Mouse (Mus musculus): ENCODE measurements around the gene Nebl. TPM values are rescaled to one million over a fixed set of nuclear protein-coding genes. Genes with fewer than 3 reads are reported as not detected.

Nebl gene
- polyA plus RNA-seq, 1 experiment from 2014 or later: 4.6 TPM

- Histone ChIP-seq H3K27me3 (ENCODE audit: control insufficient read depth, insufficient read depth, low read length) (no peaks in the 10 kb centered on the region), H3K9me3 (ENCODE audit: control insufficient read depth, low read length) (no peaks in the 10 kb centered on the region), H3K36me3 (ENCODE audit: control insufficient read depth, insufficient read depth, low read length) (no peaks in the 10 kb centered on the region), H3K27ac (ENCODE audit: low read depth, low read length) (no peak overlapping the region), H3K4me1 (replicated peaks; ENCODE audit: control insufficient read depth, insufficient read depth, low read length) (no peaks in the 10 kb centered on the region), H3K4me2 (ENCODE audit: low read depth, low read length, severe bottlenecking) (no peak overlapping the region), H3K4me3 (ENCODE audit: low read depth, low read length) (no peak overlapping the region), H3K9ac (ENCODE audit: low read length) (no peak overlapping the region)
- DNase-seq (ENCODE audit: low spot score) (no peak), ATAC-seq (replicated peaks; ENCODE audit: low FRiP score) (no peak)
- 87% methylated on average over 2 of the region's 2 CpGs for WGBS
These were observed 355.3 kb downstream of the Nebl start for GRCm38 (mm10) chr2:17375916-17376315.

GRCm38 (mm10) chr2:17365671-17366070, 365.6 kb downstream of the Nebl start:
- ATAC-seq (replicated peaks; ENCODE audit: low FRiP score): no peak
- H3K4me3 ChIP-seq (ENCODE audit: low read depth, low read length): no peak overlapping the region
- no peaks in the 10 kb centered on the region for H3K36me3 ChIP-seq (ENCODE audit: control insufficient read depth, insufficient read depth, low read length)
- H3K9me3 ChIP-seq (ENCODE audit: control insufficient read depth, low read length): no peaks in the 10 kb centered on the region
- DNase-seq (ENCODE audit: low spot score): no peak
- H3K4me2 ChIP-seq (ENCODE audit: low read depth, low read length, severe bottlenecking): no peak overlapping the region
- no peaks in the 10 kb centered on the region for H3K27me3 ChIP-seq (ENCODE audit: control insufficient read depth, insufficient read depth, low read length)
- no peak overlapping the region for H3K27ac ChIP-seq (ENCODE audit: low read depth, low read length)
- H3K9ac ChIP-seq (ENCODE audit: low read length): no peak overlapping the region
- H3K4me1 ChIP-seq (replicated peaks; ENCODE audit: control insufficient read depth, insufficient read depth, low read length): no peaks in the 10 kb centered on the region
- 93% methylated on average over 5 of the region's 5 CpGs for WGBS

- WGBS: 83% methylated on average over 6 of the region's 6 CpGs
- Histone ChIP-seq H3K27ac (ENCODE audit: low read depth, low read length) (no peak overlapping the region), H3K36me3 (ENCODE audit: control insufficient read depth, insufficient read depth, low read length) (no peaks in the 10 kb centered on the region), H3K9ac (ENCODE audit: low read length) (no peak overlapping the region), H3K4me1 (replicated peaks; ENCODE audit: control insufficient read depth, insufficient read depth, low read length) (no peaks in the 10 kb centered on the region), H3K27me3 (ENCODE audit: control insufficient read depth, insufficient read depth, low read length) (no peaks in the 10 kb centered on the region), H3K9me3 (ENCODE audit: control insufficient read depth, low read length) (no peaks in the 10 kb centered on the region), H3K4me2 (ENCODE audit: low read depth, low read length, severe bottlenecking) (no peak overlapping the region), H3K4me3 (ENCODE audit: low read depth, low read length) (no peak overlapping the region)
- DNase-seq (ENCODE audit: low spot score) (no peak), ATAC-seq (replicated peaks; ENCODE audit: low FRiP score) (no peak)
These were observed 366.2 kb downstream of the Nebl start for GRCm38 (mm10) chr2:17364971-17365548.

GRCm38 (mm10) chr2:17363337-17364216, 367.7 kb downstream of the Nebl start:
- Histone ChIP-seq H3K4me2 (ENCODE audit: low read depth, low read length, severe bottlenecking) (no peak overlapping the region), H3K27ac (ENCODE audit: low read depth, low read length) (no peak overlapping the region), H3K9ac (ENCODE audit: low read length) (no peak overlapping the region), H3K27me3 (ENCODE audit: control insufficient read depth, insufficient read depth, low read length) (no peaks in the 10 kb centered on the region), H3K9me3 (ENCODE audit: control insufficient read depth, low read length) (no peaks in the 10 kb centered on the region), H3K4me1 (replicated peaks; ENCODE audit: control insufficient read depth, insufficient read depth, low read length) (no peaks in the 10 kb centered on the region), H3K36me3 (ENCODE audit: control insufficient read depth, insufficient read depth, low read length) (no peaks in the 10 kb centered on the region), H3K4me3 (ENCODE audit: low read depth, low read length) (no peak overlapping the region)
- DNase-seq (ENCODE audit: low spot score) (no peak), ATAC-seq (replicated peaks; ENCODE audit: low FRiP score) (no peak)
- 72% methylated on average over 12 of the region's 12 CpGs for WGBS

- Histone ChIP-seq H3K27me3 (ENCODE audit: control insufficient read depth, insufficient read depth, low read length) (no peaks in the 10 kb centered on the region), H3K4me2 (ENCODE audit: low read depth, low read length, severe bottlenecking) (no peak overlapping the region), H3K9me3 (ENCODE audit: control insufficient read depth, low read length) (no peaks in the 10 kb centered on the region), H3K9ac (ENCODE audit: low read length) (no peak overlapping the region), H3K27ac (ENCODE audit: low read depth, low read length) (no peak overlapping the region), H3K4me3 (ENCODE audit: low read depth, low read length) (no peak overlapping the region), H3K36me3 (ENCODE audit: control insufficient read depth, insufficient read depth, low read length) (no peaks in the 10 kb centered on the region), H3K4me1 (replicated peaks; ENCODE audit: control insufficient read depth, insufficient read depth, low read length) (no peaks in the 10 kb centered on the region)
- 96% methylated on average over 1 of the region's 1 CpGs for WGBS
- no peak for DNase-seq (ENCODE audit: low spot score)
- ATAC-seq (replicated peaks; ENCODE audit: low FRiP score): no peak
These were observed 369.1 kb downstream of the Nebl start for GRCm38 (mm10) chr2:17362181-17362580.

- no peak for ATAC-seq (replicated peaks; ENCODE audit: low FRiP score)
- no peak overlapping the region for H3K9ac ChIP-seq (ENCODE audit: low read length)
- no peaks in the 10 kb centered on the region for H3K27me3 ChIP-seq (ENCODE audit: control insufficient read depth, insufficient read depth, low read length)
- no peak overlapping the region for H3K4me3 ChIP-seq (ENCODE audit: low read depth, low read length)
- no peaks in the 10 kb centered on the region for H3K4me1 ChIP-seq (replicated peaks; ENCODE audit: control insufficient read depth, insufficient read depth, low read length)
- H3K36me3 ChIP-seq (ENCODE audit: control insufficient read depth, insufficient read depth, low read length): no peaks in the 10 kb centered on the region
- no peak overlapping the region for H3K4me2 ChIP-seq (ENCODE audit: low read depth, low read length, severe bottlenecking)
- WGBS: 100% methylated on average over 1 of the region's 1 CpGs
- DNase-seq (ENCODE audit: low spot score): no peak
- no peaks in the 10 kb centered on the region for H3K9me3 ChIP-seq (ENCODE audit: control insufficient read depth, low read length)
- H3K27ac ChIP-seq (ENCODE audit: low read depth, low read length): no peak overlapping the region
These were observed 386.6 kb downstream of the Nebl start for GRCm38 (mm10) chr2:17344643-17345042.

GRCm38 (mm10) chr2:17335451-17335850, 395.8 kb downstream of the Nebl start:
- Histone ChIP-seq H3K9ac (ENCODE audit: low read length) (no peak overlapping the region), H3K27me3 (ENCODE audit: control insufficient read depth, insufficient read depth, low read length) (no peaks in the 10 kb centered on the region), H3K36me3 (ENCODE audit: control insufficient read depth, insufficient read depth, low read length) (no peaks in the 10 kb centered on the region), H3K4me3 (ENCODE audit: low read depth, low read length) (no peak overlapping the region), H3K27ac (ENCODE audit: low read depth, low read length) (no peak overlapping the region), H3K9me3 (ENCODE audit: control insufficient read depth, low read length) (no peaks in the 10 kb centered on the region), H3K4me2 (ENCODE audit: low read depth, low read length, severe bottlenecking) (no peak overlapping the region), H3K4me1 (replicated peaks; ENCODE audit: control insufficient read depth, insufficient read depth, low read length) (no peaks in the 10 kb centered on the region)
- WGBS: 92% methylated on average over 5 of the region's 5 CpGs
- no peak for DNase-seq (ENCODE audit: low spot score)
- no peak for ATAC-seq (replicated peaks; ENCODE audit: low FRiP score)

GRCm38 (mm10) chr2:17326590-17326989, 404.7 kb downstream of the Nebl start:
- no peaks in the 10 kb centered on the region for H3K27me3 ChIP-seq (ENCODE audit: control insufficient read depth, insufficient read depth, low read length)
- H3K36me3 ChIP-seq (ENCODE audit: control insufficient read depth, insufficient read depth, low read length): no peaks in the 10 kb centered on the region
- ATAC-seq (replicated peaks; ENCODE audit: low FRiP score) (no peak), DNase-seq (ENCODE audit: low spot score) (no peak)
- H3K4me1 ChIP-seq (replicated peaks; ENCODE audit: control insufficient read depth, insufficient read depth, low read length): no peaks in the 10 kb centered on the region
- WGBS: 92% methylated on average over 1 of the region's 1 CpGs
- H3K4me2 ChIP-seq (ENCODE audit: low read depth, low read length, severe bottlenecking): no peak overlapping the region
- H3K9ac ChIP-seq (ENCODE audit: low read length): no peak overlapping the region
- H3K27ac ChIP-seq (ENCODE audit: low read depth, low read length): no peak overlapping the region
- no peaks in the 10 kb centered on the region for H3K9me3 ChIP-seq (ENCODE audit: control insufficient read depth, low read length)
- H3K4me3 ChIP-seq (ENCODE audit: low read depth, low read length): no peak overlapping the region

- H3K9me3 ChIP-seq (ENCODE audit: control insufficient read depth, low read length): no peaks in the 10 kb centered on the region
- DNase-seq (ENCODE audit: low spot score): no peak
- no peaks in the 10 kb centered on the region for H3K4me1 ChIP-seq (replicated peaks; ENCODE audit: control insufficient read depth, insufficient read depth, low read length)
- no peaks in the 10 kb centered on the region for H3K36me3 ChIP-seq (ENCODE audit: control insufficient read depth, insufficient read depth, low read length)
- no peak overlapping the region for H3K27ac ChIP-seq (ENCODE audit: low read depth, low read length)
- H3K9ac ChIP-seq (ENCODE audit: low read length): no peak overlapping the region
- H3K27me3 ChIP-seq (ENCODE audit: control insufficient read depth, insufficient read depth, low read length): no peaks in the 10 kb centered on the region
- no peak overlapping the region for H3K4me3 ChIP-seq (ENCODE audit: low read depth, low read length)
- ATAC-seq (replicated peaks; ENCODE audit: low FRiP score): no peak
- no peak overlapping the region for H3K4me2 ChIP-seq (ENCODE audit: low read depth, low read length, severe bottlenecking)
- WGBS: 91% methylated on average over 5 of the region's 5 CpGs
These were observed 414.4 kb downstream of the Nebl start for GRCm38 (mm10) chr2:17316850-17317249.

All from forebrain, embryonic 11.5 days (tissue).